Mouse (Mus musculus): ENCODE data around the gene Klrb1.

Gene Klrb1

GRCm38 (mm10) chr6:128734896-128735295, 12.0 kb upstream of the Klrb1 start:
- DNase-seq (ENCODE audit: low spot score), result no peak

- no peak for DNase-seq (ENCODE audit: low spot score)
Measured at GRCm38 (mm10) chr6:128733908-128734679, 11.2 kb upstream of the Klrb1 start.

DNA sequence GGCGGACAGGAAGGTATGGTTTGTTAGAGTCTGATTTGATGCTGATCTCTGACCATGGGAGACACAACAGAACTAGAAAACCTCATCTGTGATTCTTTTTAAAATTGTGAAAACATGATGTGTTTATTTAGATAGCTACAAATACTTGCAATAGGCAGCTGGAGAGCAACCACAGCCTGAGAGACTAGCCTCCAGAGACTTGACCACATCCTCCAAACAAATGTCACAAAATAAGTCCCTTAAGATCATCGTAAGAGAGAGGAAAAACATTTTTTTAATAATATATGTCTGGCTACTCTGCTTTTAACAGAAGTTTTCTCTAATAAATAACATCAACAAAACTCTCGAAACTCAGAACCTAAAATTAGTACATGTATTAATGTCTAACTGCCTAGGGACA, 9.2 kb upstream of the Klrb1 start:
- no peak for DNase-seq (ENCODE audit: low spot score)

GRCm38 (mm10) chr6:128701691-128702090, 21.2 kb downstream of the Klrb1 start:
- DNase-seq (ENCODE audit: low spot score), result no peak

GRCm38 (mm10) chr6:128679574-128679973, 43.3 kb downstream of the Klrb1 start:
- no peak for DNase-seq (ENCODE audit: low spot score)

DNA sequence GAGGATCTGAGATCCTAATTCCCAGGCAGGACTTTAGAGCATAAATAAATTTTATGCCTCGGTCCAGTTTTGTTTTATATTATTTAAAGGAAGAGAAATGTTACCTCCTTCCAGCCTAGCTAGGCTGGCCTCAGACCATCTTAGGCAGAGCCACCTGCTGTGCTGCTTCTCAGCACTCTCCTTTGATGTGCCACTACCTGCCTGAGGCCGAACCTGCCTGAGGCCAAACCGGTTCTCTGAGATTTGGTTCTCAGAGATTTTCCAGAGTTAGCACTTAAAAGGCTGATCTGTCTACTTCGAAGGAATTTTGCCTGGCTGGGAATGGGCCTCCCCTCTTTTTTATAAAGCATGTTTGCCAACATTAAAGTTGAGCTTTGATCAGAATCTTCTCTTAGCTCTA, 52.9 kb downstream of the Klrb1 start:
- DNase-seq (ENCODE audit: low spot score), result no peak

- no peak for DNase-seq (ENCODE audit: low spot score)
Measured at GRCm38 (mm10) chr6:128662206-128662605, 60.7 kb downstream of the Klrb1 start, which contains the start of gene Clec2h. Gene Clec2h, plus strand, starts transcription at chr6:128662385.

GRCm38 (mm10) chr6:128661249-128661648, 61.6 kb downstream of the Klrb1 start:
- DNase-seq (ENCODE audit: low spot score), result no peak
